Mouse (Mus musculus) myocyte (in vitro differentiated cells): ENCODE data around the gene Pecam1. TPM values are rescaled to one million over a fixed set of nuclear protein-coding genes. Genes with fewer than 3 reads are reported as not detected.

Experiments used
- H3K27me3 ChIP-seq: one replicate; pipeline ENCODE4 v1.6.1; 2011; ENCODE audit not compliant: control insufficient read depth, insufficient read depth, insufficient read length
- H3K36me3 ChIP-seq: one replicate; pipeline ENCODE4 v1.6.1; 2011; ENCODE audit not compliant: control insufficient read depth, insufficient read depth
- H3K4me2 ChIP-seq: one replicate; pipeline ENCODE4 v1.6.1; 2011; ENCODE audit warnings: low read depth, control low read depth
- H3K4me3 ChIP-seq: one replicate; pipeline ENCODE4 v1.5.1; 2011; ENCODE audit warnings: mild to moderate bottlenecking, control low read depth, moderate library complexity
- H3K79me2 ChIP-seq: one replicate; pipeline ENCODE4 v1.6.1; 2011; ENCODE audit not compliant: control insufficient read depth, insufficient read depth
- H3ac ChIP-seq: one replicate; pipeline ENCODE4 v1.6.1; 2011; ENCODE audit not compliant: control insufficient read depth, insufficient read length
- CEBPB ChIP-seq: IDR thresholded peaks from 2 replicates; pipeline ENCODE4 v1.6.1; 2011; ENCODE audit warnings: mild to moderate bottlenecking, moderate library complexity; ENCODE audit not compliant: poor library complexity, insufficient read depth, severe bottlenecking
- E2F4 ChIP-seq: IDR thresholded peaks from one replicate; pipeline ENCODE4 v1.6.1; 2011; ENCODE audit warnings: mild to moderate bottlenecking, control low read depth, moderate library complexity; ENCODE audit not compliant: insufficient read depth
- MAX ChIP-seq: IDR thresholded peaks from one replicate; pipeline ENCODE4 v1.6.1; 2011; ENCODE audit warnings: low read depth, mild to moderate bottlenecking, control low read depth
- MYOD1 ChIP-seq, 3 experiments: IDR thresholded peaks; one replicate each; pipeline ENCODE4 v1.6.1; 2011; ENCODE audit warnings: control low read depth in 2 of 3, low read depth in 2 of 3, mild to moderate bottlenecking in 2 of 3, moderate library complexity in 1 of 3; ENCODE audit not compliant: insufficient read length in 2 of 3, control insufficient read depth in 1 of 3
- MYOG ChIP-seq, 3 experiments: IDR thresholded peaks; one replicate each; pipeline ENCODE4 v1.6.1; 2011; ENCODE audit warnings: control low read depth in 2 of 3, low read depth in 2 of 3, mild to moderate bottlenecking in 2 of 3; ENCODE audit not compliant: insufficient read length in 2 of 3, control insufficient read depth in 1 of 3, insufficient read depth in 1 of 3
- POLR2A ChIP-seq: IDR thresholded peaks from one replicate; pipeline ENCODE4 v1.6.1; 2011; ENCODE audit warnings: low read depth, mild to moderate bottlenecking, control low read depth, moderate library complexity; ENCODE audit not compliant: insufficient read length
- POLR2AphosphoS2 ChIP-seq: IDR thresholded peaks from one replicate; pipeline ENCODE4 v1.6.1; 2011; ENCODE audit warnings: low read depth, control low read depth; ENCODE audit not compliant: insufficient read length
- REST ChIP-seq: IDR thresholded peaks from one replicate; pipeline ENCODE4 v1.6.1; 2011; ENCODE audit warnings: mild to moderate bottlenecking, control low read depth, moderate library complexity; ENCODE audit not compliant: insufficient read depth, insufficient read length
- SRF ChIP-seq: IDR thresholded peaks from one replicate; pipeline ENCODE4 v1.6.1; 2011; ENCODE audit warnings: low read depth; ENCODE audit not compliant: control insufficient read depth, insufficient read length
- TCF12 ChIP-seq: IDR thresholded peaks from one replicate; pipeline ENCODE4 v1.6.1; 2011; ENCODE audit warnings: mild to moderate bottlenecking, control low read depth; ENCODE audit not compliant: poor library complexity, insufficient read depth, severe bottlenecking
- TCF3 ChIP-seq: IDR thresholded peaks from one replicate; pipeline ENCODE4 v1.6.1; 2011; ENCODE audit warnings: low read depth, control low read depth; ENCODE audit not compliant: insufficient read length
- USF1 ChIP-seq: IDR thresholded peaks from one replicate; pipeline ENCODE4 v1.6.1; 2011; ENCODE audit warnings: low read depth, mild to moderate bottlenecking, control low read depth, moderate library complexity
- polyA plus RNA-seq: library from polyadenylated mRNA; unstranded; fragments of >200 nt; fragmentation: generic; extraction: Trizol; gene quantifications from one replicate; pipeline ENCODE4 v1.2.1, GENCODE M21; 2012; ENCODE audit warnings: missing spikeins

The Pecam1 gene
- polyA plus RNA-seq, 1 experiment = 0.01 TPM

- peak overlapping the region; percentile 48 for H3K4me2 ChIP-seq
- TF ChIP-seq TCF12 (no peak), POLR2A (no peak), TCF3 (no peak), SRF (no peak), MAX (no peak), MYOG (IDR thresholded peaks at IDR 0.05; ENCODE audit: control insufficient read depth in 1 of 3, insufficient read depth in 1 of 3, insufficient read length in 2 of 3, low read depth in 2 of 3) (no peak), CEBPB (no peak), USF1 (no peak), REST (no peak), MYOD1 (IDR thresholded peaks at IDR 0.05; ENCODE audit: control insufficient read depth in 1 of 3, insufficient read length in 2 of 3, low read depth in 2 of 3) (no peak), POLR2AphosphoS2 (no peak)
- H3K36me3 ChIP-seq = no peaks in the 10 kb centered on the region
- no peak overlapping the region for H3K4me3 ChIP-seq
- no peaks in the 10 kb centered on the region for H3K27me3 ChIP-seq
- no peak overlapping the region for H3ac ChIP-seq
- no peaks in the 10 kb centered on the region for H3K79me2 ChIP-seq
Observed at GRCm38 (mm10) chr11:106722831-106723361, 27.5 kb downstream of the Pecam1 start.

GRCm38 (mm10) chr11:106720379-106720778, 30.0 kb downstream of the Pecam1 start:
- Histone ChIP-seq H3K79me2 (no peaks in the 10 kb centered on the region), H3K27me3 (no peaks in the 10 kb centered on the region), H3ac (no peak overlapping the region), H3K36me3 (no peaks in the 10 kb centered on the region), H3K4me2 (no peak overlapping the region), H3K4me3 (no peak overlapping the region)
- TF ChIP-seq TCF12 (no peak), POLR2AphosphoS2 (no peak), MYOG (IDR thresholded peaks at IDR 0.05; ENCODE audit: control insufficient read depth in 1 of 3, insufficient read depth in 1 of 3, insufficient read length in 2 of 3, low read depth in 2 of 3) (no peak), REST (no peak), CEBPB (no peak), SRF (no peak), USF1 (no peak), MAX (no peak), TCF3 (no peak), MYOD1 (IDR thresholded peaks at IDR 0.05; ENCODE audit: control insufficient read depth in 1 of 3, insufficient read length in 2 of 3, low read depth in 2 of 3) (no peak), POLR2A (no peak), E2F4 (no peak)

- H3K4me2 ChIP-seq = no peak overlapping the region
- no peaks in the 10 kb centered on the region for H3K79me2 ChIP-seq
- no peak overlapping the region for H3K4me3 ChIP-seq
- no peak overlapping the region for H3ac ChIP-seq
- no peaks in the 10 kb centered on the region for H3K36me3 ChIP-seq
- no peak for TF ChIP-seq SRF
- H3K27me3 ChIP-seq = no peaks in the 10 kb centered on the region
Observed at GRCm38 (mm10) chr11:106716568-106716967, 33.9 kb downstream of the Pecam1 start.

- H3K4me3 ChIP-seq = no peak overlapping the region
- no peak for TF ChIP-seq USF1
- no peak for TF ChIP-seq POLR2AphosphoS2
- no peak for TF ChIP-seq REST
- no peak for TF ChIP-seq MYOG (IDR thresholded peaks at IDR 0.05; ENCODE audit: control insufficient read depth in 1 of 3, insufficient read depth in 1 of 3, insufficient read length in 2 of 3, low read depth in 2 of 3)
- TF ChIP-seq MAX = no peak
- TF ChIP-seq E2F4 = no peak
- no peak for TF ChIP-seq CEBPB
- no peak for TF ChIP-seq POLR2A
- TF ChIP-seq MYOD1 (IDR thresholded peaks at IDR 0.05; ENCODE audit: control insufficient read depth in 1 of 3, insufficient read length in 2 of 3, low read depth in 2 of 3) = no peak
- TF ChIP-seq TCF3 = no peak
- no peak for TF ChIP-seq TCF12
- TF ChIP-seq SRF = no peak
Observed at GRCm38 (mm10) chr11:106715066-106715465, 35.4 kb downstream of the Pecam1 start.

GRCm38 (mm10) chr11:106710789-106711188, 39.6 kb downstream of the Pecam1 start:
- no peak overlapping the region for H3K4me2 ChIP-seq
- H3K27me3 ChIP-seq = no peaks in the 10 kb centered on the region
- H3K4me3 ChIP-seq = no peak overlapping the region
- H3ac ChIP-seq = no peak overlapping the region
- H3K79me2 ChIP-seq = no peaks in the 10 kb centered on the region
- H3K36me3 ChIP-seq = no peaks in the 10 kb centered on the region
- TF ChIP-seq USF1 (no peak), POLR2A (no peak), E2F4 (no peak), MYOG (IDR thresholded peaks at IDR 0.05; ENCODE audit: control insufficient read depth in 1 of 3, insufficient read depth in 1 of 3, insufficient read length in 2 of 3, low read depth in 2 of 3) (no peak), MAX (no peak), SRF (no peak), CEBPB (no peak), MYOD1 (IDR thresholded peaks at IDR 0.05; ENCODE audit: control insufficient read depth in 1 of 3, insufficient read length in 2 of 3, low read depth in 2 of 3) (no peak), POLR2AphosphoS2 (no peak), TCF12 (no peak), REST (no peak), TCF3 (no peak)

More at GRCm38 (mm10) chr11:106715066-106715465, 35.4 kb downstream of the Pecam1 start:
- H3K4me2 ChIP-seq = no peak overlapping the region
- H3K79me2 ChIP-seq = no peaks in the 10 kb centered on the region
- H3K27me3 ChIP-seq = no peaks in the 10 kb centered on the region
- H3ac ChIP-seq = no peak overlapping the region
- H3K36me3 ChIP-seq = no peaks in the 10 kb centered on the region
